12 mouse cellular contexts compared by ENCODE assay signal in genomic region chr7:110298090-110298489, GRCm38 (mm10).
DNase-seq lines count a peak whose midpoint lies in the region; ATAC-seq and TF ChIP-seq lines count a peak whose summit lies in the region.
"Had no signal": no experiment of that assay in that cellular context is flagged by ENCODE, and none has a peak within 500 bp of the region (broad histone marks: within the 10 kb centered on the region; RNA-seq: fewer than 3 reads in every experiment).

No protein-coding gene starts in this region.

- peak overlapping the region; percentile 93 for H3K27ac ChIP-seq in heart, embryonic 10.5 days
- H3K27ac ChIP-seq in midbrain, embryonic 10.5 days (replicated peaks) = peak overlapping the region; percentile 76; the same call in 1 of the 2 replicates
- H3K27ac ChIP-seq in midbrain, embryonic 11.5 days (ENCODE audit: low read depth, low read length) = no peak overlapping the region
- H3K27ac ChIP-seq in kidney, embryonic 15.5 days = peak overlapping the region; percentile 92
- peak overlapping the region; percentile 82; the same call in 1 of the 2 replicates for H3K27ac ChIP-seq in stomach, embryonic 14.5 days (ENCODE audit: low read length)
- H3K27ac ChIP-seq in midbrain, postnatal 0 days (ENCODE audit: low read depth, low read length) = no peak overlapping the region

- 78% methylated on average over 7 of the region's 7 CpGs for WGBS in heart, embryonic 10.5 days
- WGBS in midbrain, embryonic 10.5 days = 83% methylated on average over 7 of the region's 7 CpGs
- WGBS in midbrain, embryonic 11.5 days = 83% methylated on average over 7 of the region's 7 CpGs
- 77% methylated on average over 7 of the region's 7 CpGs for WGBS in kidney, embryonic 15.5 days
- WGBS in stomach, embryonic 14.5 days = 80% methylated on average over 7 of the region's 7 CpGs
- 91% methylated on average over 7 of the region's 7 CpGs for WGBS in midbrain, postnatal 0 days

- no peak overlapping the region for H3K4me2 ChIP-seq in midbrain, embryonic 11.5 days
- no peak overlapping the region for H3K4me2 ChIP-seq in kidney, embryonic 15.5 days
- no peak overlapping the region for H3K4me2 ChIP-seq in stomach, embryonic 14.5 days (replicated peaks; ENCODE audit: low read depth, low read length)
- H3K4me2 ChIP-seq in midbrain, postnatal 0 days (ENCODE audit: low read depth, low read length, poor library complexity, severe bottlenecking) = no peak overlapping the region
- H3K4me2 ChIP-seq: midbrain, embryonic 15.5 days had no signal

- TF ChIP-seq CTCF in midbrain, postnatal 0 days (IDR thresholded peaks at IDR 0.05) = no peak

- no peak overlapping the region for H3K4me3 ChIP-seq in heart, embryonic 10.5 days
- H3K4me3 ChIP-seq in midbrain, embryonic 10.5 days = no peak overlapping the region
- H3K4me3 ChIP-seq in midbrain, embryonic 11.5 days (ENCODE audit: low read depth, low read length) = no peak overlapping the region
- H3K4me3 ChIP-seq in kidney, embryonic 15.5 days (replicated peaks) = no peak overlapping the region
- no peak overlapping the region for H3K4me3 ChIP-seq in stomach, embryonic 14.5 days (ENCODE audit: low read depth, low read length)
- no peak overlapping the region for H3K4me3 ChIP-seq in midbrain, postnatal 0 days (ENCODE audit: low read depth, low read length)
- H3K4me3 ChIP-seq: midbrain, embryonic 15.5 days had no signal

- ATAC-seq in midbrain, embryonic 11.5 days (ENCODE audit: low FRiP score) = no peak
- no peak; the same call in 1 of the 2 replicates for ATAC-seq in kidney, embryonic 15.5 days (replicated peaks; ENCODE audit: low FRiP score)
- no peak for ATAC-seq in stomach, embryonic 14.5 days (ENCODE audit: insufficient number of reproducible peaks, insufficient read depth, low FRiP score, low read depth)
- ATAC-seq in midbrain, postnatal 0 days (ENCODE audit: low FRiP score) = no peak
- ATAC-seq: midbrain, embryonic 15.5 days had no signal

- H3K9me3 ChIP-seq in heart, embryonic 10.5 days = no peaks in the 10 kb centered on the region
- H3K9me3 ChIP-seq in midbrain, embryonic 10.5 days (replicated peaks) = no peaks in the 10 kb centered on the region
- no peaks in the 10 kb centered on the region for H3K9me3 ChIP-seq in midbrain, embryonic 11.5 days (ENCODE audit: control insufficient read depth, low read length)
- no peaks in the 10 kb centered on the region for H3K9me3 ChIP-seq in kidney, embryonic 15.5 days (replicated peaks)
- no peaks in the 10 kb centered on the region for H3K9me3 ChIP-seq in stomach, embryonic 14.5 days (ENCODE audit: control insufficient read depth, low read depth, low read length)
- no peaks in the 10 kb centered on the region for H3K9me3 ChIP-seq in midbrain, postnatal 0 days (ENCODE audit: low read length)
- H3K9me3 ChIP-seq: midbrain, embryonic 15.5 days had no signal

- peaks cover 32% of the 10 kb centered on the region for H3K4me1 ChIP-seq in heart, embryonic 10.5 days
- peaks cover 16% of the 10 kb centered on the region for H3K4me1 ChIP-seq in midbrain, embryonic 10.5 days
- H3K4me1 ChIP-seq in midbrain, embryonic 11.5 days (ENCODE audit: control insufficient read depth, insufficient read depth, low read length) = no peaks in the 10 kb centered on the region
- peaks cover 25% of the 10 kb centered on the region for H3K4me1 ChIP-seq in kidney, embryonic 15.5 days
- H3K4me1 ChIP-seq in stomach, embryonic 14.5 days (ENCODE audit: control insufficient read depth, insufficient read depth, low read length) = peaks cover 12% of the 10 kb centered on the region
- no peaks in the 10 kb centered on the region for H3K4me1 ChIP-seq in midbrain, postnatal 0 days (ENCODE audit: insufficient read depth, low read length)
- H3K4me1 ChIP-seq: midbrain, embryonic 15.5 days had no signal

- H3K27me3 ChIP-seq in heart, embryonic 10.5 days (ENCODE audit: insufficient read depth, poor library complexity, severe bottlenecking) = no peaks in the 10 kb centered on the region
- H3K27me3 ChIP-seq in midbrain, embryonic 10.5 days (ENCODE audit: low read depth, poor library complexity, severe bottlenecking) = no peaks in the 10 kb centered on the region
- no peaks in the 10 kb centered on the region for H3K27me3 ChIP-seq in midbrain, embryonic 11.5 days (ENCODE audit: control insufficient read depth, insufficient read depth, low read length)
- H3K27me3 ChIP-seq in kidney, embryonic 15.5 days = no peaks in the 10 kb centered on the region
- no peaks in the 10 kb centered on the region for H3K27me3 ChIP-seq in stomach, embryonic 14.5 days (ENCODE audit: control insufficient read depth, insufficient read depth, low read length)
- no peaks in the 10 kb centered on the region for H3K27me3 ChIP-seq in midbrain, postnatal 0 days (ENCODE audit: insufficient read depth, low read length)
- H3K27me3 ChIP-seq: midbrain, embryonic 15.5 days; Patski had no signal

- no peaks in the 10 kb centered on the region for H3K36me3 ChIP-seq in heart, embryonic 10.5 days
- H3K36me3 ChIP-seq in midbrain, embryonic 10.5 days = no peaks in the 10 kb centered on the region
- H3K36me3 ChIP-seq in midbrain, embryonic 11.5 days (ENCODE audit: control insufficient read depth, insufficient read depth, low read length) = no peaks in the 10 kb centered on the region
- no peaks in the 10 kb centered on the region for H3K36me3 ChIP-seq in kidney, embryonic 15.5 days
- no peaks in the 10 kb centered on the region for H3K36me3 ChIP-seq in stomach, embryonic 14.5 days (ENCODE audit: control insufficient read depth, insufficient read depth, low read length)
- no peaks in the 10 kb centered on the region for H3K36me3 ChIP-seq in midbrain, postnatal 0 days (ENCODE audit: insufficient read depth, low read length)
- H3K36me3 ChIP-seq: midbrain, embryonic 15.5 days had no signal

- no peak for DNase-seq in heart, embryonic 10.5 days (ENCODE audit: low spot score)
- DNase-seq in heart, adult 8-10 months (ENCODE audit: low spot score) = no peak
- DNase-seq in midbrain, embryonic 10.5 days (ENCODE audit: low spot score) = no peak
- no peak for DNase-seq in midbrain, embryonic 11.5 days (ENCODE audit: low spot score, missing footprints)
- DNase-seq in right cerebral cortex, postnatal 36 days (ENCODE audit: low spot score in 2 of 2) = no peak
- DNase-seq in midbrain, postnatal 0 days (ENCODE audit: low spot score) = no peak
- DNase-seq: B cell, adult 2 months; embryo, embryonic 11 days had no signal

- no peak overlapping the region for H3K9ac ChIP-seq in midbrain, embryonic 11.5 days (ENCODE audit: low read length)
- no peak overlapping the region for H3K9ac ChIP-seq in kidney, embryonic 15.5 days
- no peak overlapping the region for H3K9ac ChIP-seq in stomach, embryonic 14.5 days (replicated peaks; ENCODE audit: low read depth, low read length)
- no peak overlapping the region for H3K9ac ChIP-seq in midbrain, postnatal 0 days (replicated peaks; ENCODE audit: low read length, poor library complexity, severe bottlenecking)
- H3K9ac ChIP-seq: midbrain, embryonic 15.5 days had no signal

Comparison
In these comparisons a context has a peak if more than half of its experiments do, and no peak if none do; other contexts are left out.
1. H3K27ac ChIP-seq: peak in heart, embryonic 10.5 days (single experiment), midbrain, embryonic 10.5 days (single experiment), kidney, embryonic 15.5 days (single experiment) and stomach, embryonic 14.5 days (single experiment); none in midbrain, embryonic 11.5 days (single experiment) and midbrain, postnatal 0 days (single experiment).